Mouse (Mus musculus) forebrain, postnatal 0 days (tissue): Measurements from ENCODE around the gene Hoxc5. TPM values are rescaled to one million over a fixed set of nuclear protein-coding genes. Genes with fewer than 3 reads are reported as not detected.

Experiments used
- ATAC-seq: fragments of 200-750 bp; cut with Nextera tagmentation; 2 replicates; pipeline ENCODE4 v1.8.0; 2017; ENCODE audit warnings: mild to moderate bottlenecking, moderate library complexity
- DNase-seq: peaks from one replicate; pipeline ENCODE4 v3.0.0-alpha.2; 2015
- H3K27ac ChIP-seq: fragments of 300-500 bp; sonication (generic); 2 replicates; pipeline ENCODE4 v1.5.1; 2014; ENCODE audit warnings: low read depth, mild to moderate bottlenecking, antibody characterized with exemption, low read length, moderate library complexity, mixed read lengths
- H3K27me3 ChIP-seq: fragments of 300-500 bp; sonication (generic); 2 replicates; pipeline ENCODE4 v1.6.1; 2014; ENCODE audit warnings: mild to moderate bottlenecking, low read length, mixed read lengths; ENCODE audit not compliant: insufficient read depth
- H3K36me3 ChIP-seq: fragments of 300-500 bp; sonication (generic); 2 replicates; pipeline ENCODE4 v1.6.1; 2014; ENCODE audit warnings: mild to moderate bottlenecking, moderate library complexity; ENCODE audit not compliant: insufficient read depth
- H3K4me1 ChIP-seq: fragments of 300-500 bp; sonication (generic); 2 replicates; pipeline ENCODE4 v1.6.1; 2014; ENCODE audit warnings: antibody characterized with exemption; ENCODE audit not compliant: insufficient read depth
- H3K4me2 ChIP-seq: fragments of 300-500 bp; sonication (generic); 2 replicates; pipeline ENCODE4 v1.6.1; 2014; ENCODE audit warnings: low read depth, mild to moderate bottlenecking, moderate library complexity
- H3K4me3 ChIP-seq: fragments of 300-500 bp; sonication (generic); 2 replicates; pipeline ENCODE4 v1.5.1; 2014; ENCODE audit warnings: low read depth, low read length, mixed read lengths
- H3K9ac ChIP-seq: fragments of 300-500 bp; sonication (generic); 2 replicates; pipeline ENCODE4 v1.6.1; 2014; ENCODE audit warnings: mild to moderate bottlenecking
- H3K9me3 ChIP-seq: fragments of 300-500 bp; sonication (generic); 2 replicates; pipeline ENCODE4 v1.6.1; 2016; ENCODE audit warnings: low read length
- CTCF ChIP-seq: sonication (generic); IDR thresholded peaks from 2 replicates; pipeline ENCODE4 v1.5.1; 2016; ENCODE audit warnings: antibody characterized with exemption, control low read depth, low read depth
- whole genome bisulfite sequencing: fragments of 180-500 bp; shearing (Covaris S2); extraction: QIAGEN DNeasy Blood & Tissue Kit; methylation state at CpG from one replicate; pipeline ENCODE4 v1.1.7; 2014; 5-methylcytosine and 5-hydroxymethylcytosine counted together
- polyA plus RNA-seq: library from polyadenylated mRNA; unstranded; fragments of >200 nt; fragmentation: Nextera tagmentation; extraction: Ambion mirVana; gene quantifications from 2 replicates; pipeline ENCODE4 v1.2.1, GENCODE M21; 2015
- total RNA-seq: library from RNA; depleted of rRNA; stranded (reverse); fragments of >200 nt; gene quantifications from 2 replicates; pipeline ENCODE4 v1.2.3, GENCODE M21; 2014

Gene Hoxc5
- total and polyA plus RNA-seq, 2 experiments from 2014 or later, result not detected

- no peak for TF ChIP-seq CTCF
- Histone ChIP-seq H3K4me3 (no peak overlapping the region), H3K27me3 (peaks cover 99% of the 10 kb centered on the region), H3K9me3 (0 out of 2 replicates have a peak, but pooled peaks cover 3% of the 10 kb centered on the region), H3K36me3 (no peaks in the 10 kb centered on the region), H3K9ac (no peak overlapping the region), H3K4me1 (no peaks in the 10 kb centered on the region), H3K27ac (no peak overlapping the region), H3K4me2 (no peak overlapping the region)
- DNase-seq, result no peak
- WGBS, result under 1% methylated on average over 17 of the region's 17 CpGs
- ATAC-seq, result no peak
These were observed 38.1 kb downstream of the Hoxc5 start for GRCm38 (mm10) chr15:103005308-103005707.

- Histone ChIP-seq H3K4me2 (no peak overlapping the region), H3K4me3 (no peak overlapping the region), H3K4me1 (no peaks in the 10 kb centered on the region), H3K27ac (no peak overlapping the region), H3K9me3 (0 out of 2 replicates have a peak, but pooled peaks cover 3% of the 10 kb centered on the region), H3K27me3 (peaks cover 99% of the 10 kb centered on the region), H3K36me3 (no peaks in the 10 kb centered on the region), H3K9ac (no peak overlapping the region)
- DNase-seq (no peak), ATAC-seq (no peak)
- no peak for TF ChIP-seq CTCF
- 2% methylated on average over 5 of the region's 5 CpGs for WGBS
These were observed 38.6 kb downstream of the Hoxc5 start for GRCm38 (mm10) chr15:103005797-103006196.

- WGBS, result 17% methylated on average over 1 of the region's 1 CpGs
- Histone ChIP-seq H3K36me3 (no peaks in the 10 kb centered on the region), H3K27me3 (peaks cover 98% of the 10 kb centered on the region), H3K4me3 (no peak overlapping the region), H3K4me1 (no peaks in the 10 kb centered on the region), H3K9me3 (0 out of 2 replicates have a peak, but pooled peaks cover 3% of the 10 kb centered on the region), H3K4me2 (no peak overlapping the region), H3K9ac (no peak overlapping the region), H3K27ac (no peak overlapping the region)
- DNase-seq (no peak), ATAC-seq (no peak)
- no peak for TF ChIP-seq CTCF
These were observed 39.1 kb downstream of the Hoxc5 start for GRCm38 (mm10) chr15:103006326-103006725.

- whole genome bisulfite sequencing, result 1% methylated on average over 27 of the region's 27 CpGs
- no peak overlapping the region for H3K4me3 ChIP-seq
- H3K4me2 ChIP-seq, result no peak overlapping the region
These were observed 42.2 kb downstream of the Hoxc5 start for GRCm38 (mm10) chr15:103009265-103010111.

GRCm38 (mm10) chr15:103010112-103010846, 43.0 kb downstream of the Hoxc5 start:
- Histone ChIP-seq H3K4me2 (no peak overlapping the region), H3K27ac (no peak overlapping the region), H3K27me3 (peaks cover 97% of the 10 kb centered on the region), H3K4me1 (no peaks in the 10 kb centered on the region), H3K4me3 (no peak overlapping the region), H3K9me3 (0 out of 2 replicates have a peak, but pooled peaks cover 3% of the 10 kb centered on the region), H3K9ac (no peak overlapping the region), H3K36me3 (no peaks in the 10 kb centered on the region)
- WGBS, result 4% methylated on average over 31 of the region's 31 CpGs
- DNase-seq (no peak), ATAC-seq (no peak)
- no peak for TF ChIP-seq CTCF

More at GRCm38 (mm10) chr15:103009265-103010111, 42.2 kb downstream of the Hoxc5 start:
- Histone ChIP-seq H3K27ac (no peak overlapping the region), H3K27me3 (peaks cover 97% of the 10 kb centered on the region), H3K9ac (no peak overlapping the region), H3K4me1 (no peaks in the 10 kb centered on the region), H3K36me3 (no peaks in the 10 kb centered on the region), H3K9me3 (0 out of 2 replicates have a peak, but pooled peaks cover 3% of the 10 kb centered on the region)
- no peak for TF ChIP-seq CTCF
- no peak for ATAC-seq
- no peak for DNase-seq

GRCm38 (mm10) chr15:103010847-103011555, 43.8 kb downstream of the Hoxc5 start:
- no peak for TF ChIP-seq CTCF
- ATAC-seq (no peak), DNase-seq (no peak)
- Histone ChIP-seq H3K27me3 (peaks cover 97% of the 10 kb centered on the region), H3K9ac (no peak overlapping the region), H3K9me3 (0 out of 2 replicates have a peak, but pooled peaks cover 3% of the 10 kb centered on the region), H3K27ac (no peak overlapping the region), H3K4me1 (no peaks in the 10 kb centered on the region), H3K4me3 (no peak overlapping the region), H3K36me3 (no peaks in the 10 kb centered on the region), H3K4me2 (no peak overlapping the region)
- 4% methylated on average over 28 of the region's 28 CpGs for WGBS
